ENCODE assay signal across 9 mouse cellular contexts in genomic region chr13:109671589-109672347, GRCm38 (mm10).
A peak's percentile ranks its signal among the peaks of the same experiment; 100 is the strongest.
DNase-seq lines count a peak whose midpoint lies in the region.
"Had no signal": no experiment of that assay in that cellular context is flagged by ENCODE, and none has a peak within 500 bp of the region (broad histone marks: within the 10 kb centered on the region; RNA-seq: fewer than 3 reads in every experiment).

No protein-coding gene starts in this region.

- peak; percentile 58 for DNase-seq in left cerebral cortex, adult 11 months (ENCODE audit: low spot score)
- no peak for DNase-seq in left cerebral cortex, postnatal 4 days
- peak; percentile 75 for DNase-seq in cerebellum, adult 9-10 months
- peak; percentile 31 for DNase-seq in layer of hippocampus, adult 9-10 months (ENCODE audit: low spot score)
- peak; percentile 28 for DNase-seq in right cerebral cortex, postnatal 25 days
- no peak for DNase-seq in urinary bladder, postnatal 10 days (ENCODE audit: low spot score)
- DNase-seq in Muller cell, postnatal 12 days (ENCODE audit: inconsistent ontology term): no peak
- DNase-seq: kidney, postnatal 14 days; thymus, adult 18-20 months had no signal

- intact Hi-C loops in left cerebral cortex, postnatal 4 days (cut with DNase I): no loop called here

Comparison
In these comparisons a context has a peak if more than half of its experiments do, and no peak if none do; other contexts are left out.
1. DNase-seq: peak in left cerebral cortex, adult 11 months (single experiment), cerebellum, adult 9-10 months (single experiment), layer of hippocampus, adult 9-10 months (single experiment) and right cerebral cortex, postnatal 25 days (single experiment); none in left cerebral cortex, postnatal 4 days (single experiment), urinary bladder, postnatal 10 days (single experiment) and Muller cell, postnatal 12 days (single experiment).